Mouse (Mus musculus) heart, embryonic 15.5 days (tissue): Measurements from ENCODE around the gene Smg1. TPM values are rescaled to one million over a fixed set of nuclear protein-coding genes. Genes with fewer than 3 reads are reported as not detected.

Experiments used
- ATAC-seq: fragments of 200-750 bp; cut with Nextera tagmentation; replicated peaks from 2 replicates; pipeline ENCODE4 v1.8.0; 2017; ENCODE audit warnings: low read depth, moderate TSS enrichment; ENCODE audit not compliant: insufficient number of reproducible peaks, insufficient read depth, low FRiP score
- H3K27ac ChIP-seq: fragments of 300-500 bp; sonication (generic); 2 replicates; pipeline ENCODE4 v1.5.1; 2015; ENCODE audit warnings: mild to moderate bottlenecking, inconsistent platforms
- H3K27me3 ChIP-seq: fragments of 300-500 bp; sonication (generic); 2 replicates; pipeline ENCODE4 v1.6.1; 2015; ENCODE audit warnings: inconsistent platforms
- H3K36me3 ChIP-seq: fragments of 300-500 bp; sonication (generic); 2 replicates; pipeline ENCODE4 v1.6.1; 2015; ENCODE audit warnings: mild to moderate bottlenecking, inconsistent platforms
- H3K4me1 ChIP-seq: fragments of 300-500 bp; sonication (generic); replicated peaks from 2 replicates; pipeline ENCODE4 v1.6.1; 2015; ENCODE audit warnings: inconsistent platforms
- H3K4me2 ChIP-seq: fragments of 300-500 bp; sonication (generic); 2 replicates; pipeline ENCODE4 v1.6.1; 2015; ENCODE audit warnings: inconsistent platforms, mild to moderate bottlenecking, moderate library complexity
- H3K4me3 ChIP-seq: fragments of 300-500 bp; sonication (generic); 2 replicates; pipeline ENCODE4 v1.5.1; 2015; ENCODE audit warnings: mild to moderate bottlenecking, inconsistent platforms
- H3K9ac ChIP-seq: fragments of 300-500 bp; sonication (generic); 2 replicates; pipeline ENCODE4 v1.6.1; 2015; ENCODE audit warnings: mild to moderate bottlenecking, inconsistent platforms
- H3K9me3 ChIP-seq: fragments of 300-500 bp; sonication (generic); replicated peaks from 2 replicates; pipeline ENCODE4 v1.6.1; 2016; ENCODE audit warnings: inconsistent platforms
- WGBS: fragments of 180-500 bp; shearing (Covaris S2); methylation state at CpG from one replicate; pipeline ENCODE4 v1.1.7; 2015; ENCODE audit warnings: mixed read lengths; 5-methylcytosine and 5-hydroxymethylcytosine counted together
- polyA plus RNA-seq: library from polyadenylated mRNA; unstranded; fragments of >200 nt; fragmentation: Nextera tagmentation; extraction: Ambion mirVana; gene quantifications from 2 replicates; pipeline ENCODE4 v1.2.1, GENCODE M21; 2015

Gene Smg1
- polyA plus RNA-seq, 1 experiment from 2014 or later, result 13.1 TPM

GRCm38 (mm10) chr7:118141271-118141670, 102.2 kb downstream of the Smg1 start:
- peaks cover 71% of the 10 kb centered on the region for H3K36me3 ChIP-seq
- H3K9ac ChIP-seq, result no peak overlapping the region
- H3K9me3 ChIP-seq, result no peaks in the 10 kb centered on the region
- no peaks in the 10 kb centered on the region for H3K27me3 ChIP-seq
- no peak for ATAC-seq
- no peak overlapping the region for H3K4me3 ChIP-seq
- H3K4me2 ChIP-seq, result no peak overlapping the region
- WGBS, result 92% methylated on average over 7 of the region's 7 CpGs
- H3K4me1 ChIP-seq, result no peaks in the 10 kb centered on the region
- H3K27ac ChIP-seq, result no peak overlapping the region

GRCm38 (mm10) chr7:118135128-118135527, 108.3 kb downstream of the Smg1 start:
- H3K9ac ChIP-seq, result no peak overlapping the region
- no peak for ATAC-seq
- no peaks in the 10 kb centered on the region for H3K27me3 ChIP-seq
- peaks cover 1% of the 10 kb centered on the region for H3K4me1 ChIP-seq
- H3K9me3 ChIP-seq, result no peaks in the 10 kb centered on the region
- no peak overlapping the region for H3K4me2 ChIP-seq
- H3K27ac ChIP-seq, result no peak overlapping the region
- no peak overlapping the region for H3K4me3 ChIP-seq
- H3K36me3 ChIP-seq, result peaks cover 46% of the 10 kb centered on the region
- WGBS, result 83% methylated on average over 11 of the region's 11 CpGs

GRCm38 (mm10) chr7:118129430-118130041, 113.9 kb downstream of the Smg1 start, which contains the start of gene Arl6ip1:
TSS of gene Arl6ip1 (minus strand) at chr7:118129662.
- Histone ChIP-seq H3K27ac (peak within 1 kb of the TSS; percentile 93), H3K27me3 (no peaks in the 10 kb centered on the region), H3K9me3 (no peaks in the 10 kb centered on the region), H3K4me3 (peak within 1 kb of the TSS; percentile 93), H3K4me2 (peak within 1 kb of the TSS; percentile 80), H3K9ac (peak within 1 kb of the TSS; percentile 95), H3K4me1 (peaks cover 25% of the 10 kb centered on the region), H3K36me3 (peaks cover 14% of the 10 kb centered on the region)
- WGBS, result under 1% methylated on average over 39 of the region's 39 CpGs
- ATAC-seq, result peak; percentile 98

GRCm38 (mm10) chr7:118128925-118129429, 114.5 kb downstream of the Smg1 start:
- Histone ChIP-seq H3K9me3 (no peaks in the 10 kb centered on the region), H3K27me3 (no peaks in the 10 kb centered on the region), H3K4me1 (peaks cover 25% of the 10 kb centered on the region), H3K27ac (peak overlapping the region; percentile 93), H3K36me3 (peaks cover 18% of the 10 kb centered on the region; the same call in 1 of the 2 replicates), H3K4me3 (peak overlapping the region; percentile 93), H3K9ac (peak overlapping the region; percentile 95), H3K4me2 (peak overlapping the region; percentile 80)
- ATAC-seq, result peak; percentile 71
- under 1% methylated on average over 21 of the region's 21 CpGs for WGBS

GRCm38 (mm10) chr7:118126219-118126875, 117.1 kb downstream of the Smg1 start:
- no peak overlapping the region for H3K9ac ChIP-seq
- H3K4me3 ChIP-seq, result no peak overlapping the region
- 73% methylated on average over 11 of the region's 11 CpGs for WGBS

GRCm38 (mm10) chr7:118125736-118126135, 117.7 kb downstream of the Smg1 start:
- H3K27ac ChIP-seq, result no peak overlapping the region
- H3K27me3 ChIP-seq, result no peaks in the 10 kb centered on the region
- no peak for ATAC-seq
- H3K9ac ChIP-seq, result no peak overlapping the region
- H3K36me3 ChIP-seq, result peaks cover 39% of the 10 kb centered on the region
- no peaks in the 10 kb centered on the region for H3K9me3 ChIP-seq
- no peak overlapping the region for H3K4me2 ChIP-seq
- H3K4me1 ChIP-seq, result peaks cover 25% of the 10 kb centered on the region
- no peak overlapping the region for H3K4me3 ChIP-seq

More at GRCm38 (mm10) chr7:118126219-118126875, 117.1 kb downstream of the Smg1 start:
- Histone ChIP-seq H3K9me3 (no peaks in the 10 kb centered on the region), H3K27ac (no peak overlapping the region), H3K36me3 (peaks cover 35% of the 10 kb centered on the region), H3K27me3 (no peaks in the 10 kb centered on the region), H3K4me1 (peaks cover 25% of the 10 kb centered on the region), H3K4me2 (peak overlapping the region; percentile 80; the same call in 1 of the 2 replicates)
- no peak for ATAC-seq

GRCm38 (mm10) chr7:118123512-118124411, 119.7 kb downstream of the Smg1 start:
- H3K9ac ChIP-seq, result no peak overlapping the region
- no peaks in the 10 kb centered on the region for H3K9me3 ChIP-seq
- no peak overlapping the region for H3K4me2 ChIP-seq
- H3K27ac ChIP-seq, result no peak overlapping the region
- peaks cover 20% of the 10 kb centered on the region for H3K4me1 ChIP-seq
- peaks cover 59% of the 10 kb centered on the region for H3K36me3 ChIP-seq
- H3K4me3 ChIP-seq, result no peak overlapping the region
- no peaks in the 10 kb centered on the region for H3K27me3 ChIP-seq
- 86% methylated on average over 4 of the region's 4 CpGs for WGBS
- ATAC-seq, result no peak

GRCm38 (mm10) chr7:118122235-118122634, 121.2 kb downstream of the Smg1 start:
- H3K4me1 ChIP-seq, result peaks cover 11% of the 10 kb centered on the region
- no peaks in the 10 kb centered on the region for H3K9me3 ChIP-seq
- no peak overlapping the region for H3K9ac ChIP-seq
- H3K27me3 ChIP-seq, result no peaks in the 10 kb centered on the region
- ATAC-seq, result no peak
- no peak overlapping the region for H3K4me3 ChIP-seq
- no peak overlapping the region for H3K27ac ChIP-seq
- no peak overlapping the region for H3K4me2 ChIP-seq
- 96% methylated on average over 7 of the region's 7 CpGs for WGBS
- H3K36me3 ChIP-seq, result peaks cover 66% of the 10 kb centered on the region

GRCm38 (mm10) chr7:118120654-118121053, 122.8 kb downstream of the Smg1 start:
- Histone ChIP-seq H3K9me3 (no peaks in the 10 kb centered on the region), H3K4me2 (no peak overlapping the region), H3K27me3 (no peaks in the 10 kb centered on the region), H3K36me3 (peaks cover 56% of the 10 kb centered on the region), H3K27ac (0 out of 2 replicates have a peak overlapping the region, but pooled peaks have one; percentile 20), H3K4me3 (no peak overlapping the region), H3K9ac (no peak overlapping the region), H3K4me1 (peaks cover 2% of the 10 kb centered on the region; the same call in 1 of the 2 replicates)
- 73% methylated on average over 1 of the region's 1 CpGs for WGBS
- no peak for ATAC-seq

- peaks cover 55% of the 10 kb centered on the region for H3K36me3 ChIP-seq
- no peak for ATAC-seq
- no peak overlapping the region for H3K4me3 ChIP-seq
- H3K27ac ChIP-seq, result 0 out of 2 replicates have a peak overlapping the region, but pooled peaks have one; percentile 20
- WGBS, result 71% methylated on average over 5 of the region's 5 CpGs
- no peaks in the 10 kb centered on the region for H3K27me3 ChIP-seq
- H3K9me3 ChIP-seq, result no peaks in the 10 kb centered on the region
- H3K4me1 ChIP-seq, result peaks cover 4% of the 10 kb centered on the region
- H3K9ac ChIP-seq, result no peak overlapping the region
- H3K4me2 ChIP-seq, result no peak overlapping the region
Observed at GRCm38 (mm10) chr7:118119946-118120345, 123.5 kb downstream of the Smg1 start.

- 68% methylated on average over 2 of the region's 2 CpGs for WGBS
- no peak overlapping the region for H3K9ac ChIP-seq
- no peaks in the 10 kb centered on the region for H3K27me3 ChIP-seq
- no peak overlapping the region for H3K4me2 ChIP-seq
- no peak overlapping the region for H3K27ac ChIP-seq
- no peak overlapping the region for H3K4me3 ChIP-seq
- no peak for ATAC-seq
- peaks cover 13% of the 10 kb centered on the region for H3K4me1 ChIP-seq
- no peaks in the 10 kb centered on the region for H3K9me3 ChIP-seq
- peaks cover 55% of the 10 kb centered on the region for H3K36me3 ChIP-seq
Observed at GRCm38 (mm10) chr7:118119142-118119541, 124.3 kb downstream of the Smg1 start.
